Mouse (Mus musculus) heart, embryonic 12.5 days (tissue): Measurements from ENCODE around the gene Pla2g16. TPM values are rescaled to one million over a fixed set of nuclear protein-coding genes. Genes with fewer than 3 reads are reported as not detected.

Experiments used
- ATAC-seq: fragments of 200-750 bp; cut with Nextera tagmentation; 2 replicates; pipeline ENCODE4 v1.8.0; 2017; ENCODE audit warnings: moderate TSS enrichment, moderate library complexity; ENCODE audit not compliant: insufficient number of reproducible peaks, low FRiP score
- H3K27ac ChIP-seq: fragments of 300-500 bp; sonication (generic); 2 replicates; pipeline ENCODE4 v1.5.1; 2016; ENCODE audit warnings: mild to moderate bottlenecking, moderate library complexity; ENCODE audit not compliant: poor library complexity, severe bottlenecking
- H3K27me3 ChIP-seq: fragments of 300-500 bp; sonication (generic); replicated peaks from 2 replicates; pipeline ENCODE4 v1.6.1; 2016; ENCODE audit warnings: mild to moderate bottlenecking, moderate library complexity
- H3K36me3 ChIP-seq: fragments of 300-500 bp; sonication (generic); 2 replicates; pipeline ENCODE4 v1.6.1; 2016; ENCODE audit warnings: mild to moderate bottlenecking, moderate library complexity
- H3K4me1 ChIP-seq: fragments of 300-500 bp; sonication (generic); replicated peaks from 2 replicates; pipeline ENCODE4 v1.6.1; 2016; ENCODE audit warnings: mild to moderate bottlenecking
- H3K4me2 ChIP-seq: fragments of 300-500 bp; sonication (generic); 2 replicates; pipeline ENCODE4 v1.6.1; 2016; ENCODE audit warnings: mild to moderate bottlenecking, moderate library complexity
- H3K4me3 ChIP-seq: fragments of 300-500 bp; sonication (generic); 2 replicates; pipeline ENCODE4 v1.5.1; 2016; ENCODE audit warnings: mild to moderate bottlenecking
- H3K9ac ChIP-seq: fragments of 300-500 bp; sonication (generic); 2 replicates; pipeline ENCODE4 v1.6.1; 2016; ENCODE audit warnings: mild to moderate bottlenecking, moderate library complexity
- H3K9me3 ChIP-seq: fragments of 300-500 bp; sonication (generic); replicated peaks from 2 replicates; pipeline ENCODE4 v1.6.1; 2016; ENCODE audit warnings: mild to moderate bottlenecking, moderate library complexity
- WGBS: fragments of 180-500 bp; shearing (Covaris S2); methylation state at CpG from one replicate; pipeline ENCODE4 v1.1.7; 2016; 5-methylcytosine and 5-hydroxymethylcytosine counted together
- polyA plus RNA-seq: library from polyadenylated mRNA; unstranded; fragments of >200 nt; fragmentation: Nextera tagmentation; extraction: Ambion mirVana; gene quantifications from 2 replicates; pipeline ENCODE4 v1.2.1, GENCODE M21; 2016

Pla2g16 gene
- polyA plus RNA-seq, 1 experiment from 2014 or later, result 51.8 TPM

DNA sequence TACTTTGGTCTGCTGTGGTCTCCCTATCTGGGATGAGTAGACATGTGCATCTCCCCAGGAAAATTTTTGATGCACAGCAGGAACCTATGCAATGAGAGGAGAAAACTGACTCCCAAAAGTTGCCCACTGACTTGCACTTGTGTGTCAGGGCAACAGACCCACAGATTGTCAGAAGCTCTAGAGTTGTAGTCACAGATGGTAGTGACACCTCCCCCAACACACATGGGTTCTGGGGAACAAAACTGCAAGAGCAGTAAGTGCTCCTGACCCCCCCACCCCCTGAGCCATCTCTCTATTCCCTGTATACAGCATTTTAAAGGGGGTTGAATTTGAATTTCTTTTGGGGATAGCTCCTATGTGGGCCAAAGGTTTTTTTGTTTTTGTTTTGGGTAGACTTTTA lies 33.5 kb downstream of the Pla2g16 start:
- no peak overlapping the region for H3K4me3 ChIP-seq
- H3K4me1 ChIP-seq, result peaks cover 11% of the 10 kb centered on the region
- no peak overlapping the region for H3K27ac ChIP-seq
- no peak overlapping the region for H3K4me2 ChIP-seq
- H3K9ac ChIP-seq, result no peak overlapping the region
- no peak for ATAC-seq
- H3K27me3 ChIP-seq, result no peaks in the 10 kb centered on the region
- H3K9me3 ChIP-seq, result peaks cover 8% of the 10 kb centered on the region
- H3K36me3 ChIP-seq, result peaks cover 27% of the 10 kb centered on the region

- ATAC-seq, result peak; percentile 79
- Histone ChIP-seq H3K4me3 (no peak overlapping the region), H3K27me3 (no peaks in the 10 kb centered on the region), H3K27ac (peak overlapping the region; percentile 47; the same call in 1 of the 2 replicates), H3K36me3 (peaks cover 18% of the 10 kb centered on the region), H3K4me1 (peaks cover 7% of the 10 kb centered on the region), H3K9me3 (peaks cover 8% of the 10 kb centered on the region), H3K4me2 (no peak overlapping the region), H3K9ac (no peak overlapping the region)
- 26% methylated on average over 3 of the region's 3 CpGs for WGBS
Observed at GRCm38 (mm10) chr19:7592018-7592417, 34.8 kb downstream of the Pla2g16 start.

- WGBS, result 13% methylated on average over 2 of the region's 2 CpGs
- 0 out of 2 replicates have a peak, but pooled peaks cover 2% of the 10 kb centered on the region for H3K27me3 ChIP-seq
- no peak overlapping the region for H3K4me2 ChIP-seq
- no peak for ATAC-seq
- H3K27ac ChIP-seq, result no peak overlapping the region
- no peaks in the 10 kb centered on the region for H3K9me3 ChIP-seq
- H3K4me3 ChIP-seq, result no peak overlapping the region
- no peaks in the 10 kb centered on the region for H3K36me3 ChIP-seq
- no peak overlapping the region for H3K9ac ChIP-seq
- H3K4me1 ChIP-seq, result peaks cover 7% of the 10 kb centered on the region
Observed at GRCm38 (mm10) chr19:7595534-7595933, 38.3 kb downstream of the Pla2g16 start.

- 0 out of 2 replicates have a peak, but pooled peaks cover 6% of the 10 kb centered on the region for H3K27me3 ChIP-seq
- WGBS, result 45% methylated on average over 4 of the region's 4 CpGs
- no peaks in the 10 kb centered on the region for H3K9me3 ChIP-seq
- ATAC-seq, result no peak
- H3K9ac ChIP-seq, result no peak overlapping the region
- H3K4me2 ChIP-seq, result no peak overlapping the region
- H3K36me3 ChIP-seq, result no peaks in the 10 kb centered on the region
- H3K4me1 ChIP-seq, result peaks cover 2% of the 10 kb centered on the region; the same call in 1 of the 2 replicates
- H3K4me3 ChIP-seq, result no peak overlapping the region
- H3K27ac ChIP-seq, result no peak overlapping the region
Observed at GRCm38 (mm10) chr19:7598481-7598880, 41.2 kb downstream of the Pla2g16 start.

DNA sequence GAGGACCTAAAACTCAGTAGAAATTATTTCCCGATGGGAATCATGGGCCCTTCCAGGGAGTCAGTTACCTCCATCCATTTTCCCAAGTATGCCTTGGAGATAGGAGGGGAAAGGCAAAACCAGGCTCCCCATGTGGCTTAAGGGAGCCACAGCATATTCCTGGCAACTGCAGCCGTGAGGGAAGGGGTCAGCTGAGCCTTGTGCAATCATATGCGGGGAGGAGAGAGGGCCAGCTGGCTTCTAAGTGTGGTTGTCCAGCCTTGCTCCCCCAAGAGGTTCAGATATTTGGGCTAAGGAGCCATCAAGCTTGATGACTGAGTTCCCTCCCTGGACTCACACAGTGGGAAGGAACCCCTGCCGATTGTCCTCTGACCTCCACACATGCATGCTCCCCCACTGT lies 44.3 kb downstream of the Pla2g16 start:
- ATAC-seq, result no peak
- Histone ChIP-seq H3K9ac (no peak overlapping the region), H3K4me2 (no peak overlapping the region), H3K27ac (no peak overlapping the region), H3K27me3 (0 out of 2 replicates have a peak, but pooled peaks cover 6% of the 10 kb centered on the region), H3K36me3 (no peaks in the 10 kb centered on the region), H3K9me3 (no peaks in the 10 kb centered on the region), H3K4me3 (no peak overlapping the region), H3K4me1 (peaks cover 9% of the 10 kb centered on the region)
- WGBS, result 64% methylated on average over 4 of the region's 4 CpGs

GRCm38 (mm10) chr19:7604107-7604506 lies 46.8 kb downstream of the Pla2g16 start:
- Histone ChIP-seq H3K4me1 (peaks cover 21% of the 10 kb centered on the region), H3K9me3 (no peaks in the 10 kb centered on the region), H3K4me2 (no peak overlapping the region), H3K36me3 (no peaks in the 10 kb centered on the region), H3K27me3 (0 out of 2 replicates have a peak, but pooled peaks cover 10% of the 10 kb centered on the region), H3K9ac (no peak overlapping the region), H3K27ac (no peak overlapping the region), H3K4me3 (no peak overlapping the region)
- 80% methylated on average over 10 of the region's 10 CpGs for WGBS
- ATAC-seq, result no peak

- ATAC-seq, result no peak
- no peak overlapping the region for H3K27ac ChIP-seq
Observed at GRCm38 (mm10) chr19:7605013-7605412, 47.8 kb downstream of the Pla2g16 start.

GRCm38 (mm10) chr19:7605930-7606783 lies 48.9 kb downstream of the Pla2g16 start:
- peaks cover 21% of the 10 kb centered on the region for H3K4me1 ChIP-seq
- WGBS, result 3% methylated on average over 15 of the region's 15 CpGs
- no peak overlapping the region for H3K27ac ChIP-seq
- peak overlapping the region; percentile 35 for H3K4me3 ChIP-seq
- no peaks in the 10 kb centered on the region for H3K36me3 ChIP-seq
- peak overlapping the region; percentile 77 for H3K4me2 ChIP-seq
- H3K9me3 ChIP-seq, result no peaks in the 10 kb centered on the region
- ATAC-seq, result no peak
- peaks cover 16% of the 10 kb centered on the region; the same call in 1 of the 2 replicates for H3K27me3 ChIP-seq
- peak overlapping the region; percentile 57 for H3K9ac ChIP-seq

More at GRCm38 (mm10) chr19:7605013-7605412, 47.8 kb downstream of the Pla2g16 start:
- no peaks in the 10 kb centered on the region for H3K9me3 ChIP-seq
- H3K4me2 ChIP-seq, result no peak overlapping the region
- H3K9ac ChIP-seq, result no peak overlapping the region
- peaks cover 21% of the 10 kb centered on the region for H3K4me1 ChIP-seq
- H3K27me3 ChIP-seq, result peaks cover 13% of the 10 kb centered on the region; the same call in 1 of the 2 replicates
- no peaks in the 10 kb centered on the region for H3K36me3 ChIP-seq
- H3K4me3 ChIP-seq, result no peak overlapping the region

GRCm38 (mm10) chr19:7606801-7607689 lies 49.8 kb downstream of the Pla2g16 start, which contains the start of gene Lgals12:
Gene Lgals12, minus strand, starts transcription at chr19:7607193.
- Histone ChIP-seq H3K27me3 (peaks cover 24% of the 10 kb centered on the region), H3K27ac (no peak within 1 kb of the TSS), H3K4me2 (peak within 1 kb of the TSS; percentile 77), H3K9ac (peak within 1 kb of the TSS; percentile 57), H3K4me3 (peak within 1 kb of the TSS; percentile 35), H3K9me3 (no peaks in the 10 kb centered on the region), H3K36me3 (no peaks in the 10 kb centered on the region), H3K4me1 (peaks cover 25% of the 10 kb centered on the region)
- 5% methylated on average over 15 of the region's 15 CpGs for WGBS
- peak; percentile 12; the same call in 1 of the 2 replicates for ATAC-seq

GRCm38 (mm10) chr19:7607690-7608201 lies 50.5 kb downstream of the Pla2g16 start:
- H3K4me2 ChIP-seq, result no peak overlapping the region
- no peaks in the 10 kb centered on the region for H3K36me3 ChIP-seq
- H3K4me3 ChIP-seq, result no peak overlapping the region
- 58% methylated on average over 7 of the region's 7 CpGs for WGBS
- H3K27ac ChIP-seq, result no peak overlapping the region
- no peaks in the 10 kb centered on the region for H3K9me3 ChIP-seq
- peaks cover 29% of the 10 kb centered on the region for H3K27me3 ChIP-seq
- peaks cover 25% of the 10 kb centered on the region for H3K4me1 ChIP-seq
- no peak for ATAC-seq
- H3K9ac ChIP-seq, result no peak overlapping the region
